9 mouse cellular contexts compared by ENCODE assay signal in genomic region chr7:118409421-118409820, GRCm38 (mm10). TPM values are rescaled to one million over a fixed set of nuclear protein-coding genes. Genes with fewer than 3 reads are reported as not detected.
DNase-seq lines count a peak whose midpoint lies in the region; ATAC-seq and TF ChIP-seq lines count a peak whose summit lies in the region.
"Had no signal": no experiment of that assay in that cellular context is flagged by ENCODE, and none has a peak within 500 bp of the region (broad histone marks: within the 10 kb centered on the region; RNA-seq: fewer than 3 reads in every experiment).

No protein-coding gene starts in this region.

- WGBS in thymus, adult 2 months, result 41% methylated on average over 2 of the region's 2 CpGs
- WGBS in stomach, postnatal 0 days, result 69% methylated on average over 2 of the region's 2 CpGs

- no peak for TF ChIP-seq POLR2A in thymus, adult 2 months (IDR thresholded peaks at IDR 0.05; ENCODE audit: control insufficient read depth, extremely low read depth, insufficient read depth, low read length, poor library complexity)

- no peak overlapping the region for H3K9ac ChIP-seq in stomach, postnatal 0 days (ENCODE audit: low read length)

- no peak overlapping the region for H3K4me3 ChIP-seq in thymus, adult 2 months (ENCODE audit: control insufficient read depth, insufficient read depth, low read length)
- H3K4me3 ChIP-seq in stomach, postnatal 0 days (ENCODE audit: low read depth, low read length), result no peak overlapping the region

- H3K4me1 ChIP-seq in thymus, adult 2 months (replicated peaks; ENCODE audit: control insufficient read depth, insufficient read depth, low read length), result no peaks in the 10 kb centered on the region
- no peaks in the 10 kb centered on the region for H3K4me1 ChIP-seq in stomach, postnatal 0 days (replicated peaks; ENCODE audit: control insufficient read depth, insufficient read depth)

- H3K27ac ChIP-seq in thymus, adult 2 months (ENCODE audit: control insufficient read depth, insufficient read depth, low read length), result no peak overlapping the region
- no peak overlapping the region for H3K27ac ChIP-seq in stomach, postnatal 0 days (replicated peaks)

- ATAC-seq in stomach, postnatal 0 days (ENCODE audit: low FRiP score, low TSS enrichment), result no peak

- no peak for TF ChIP-seq EP300 in stomach, postnatal 0 days (optimal IDR thresholded peaks at IDR 0.05)

- no peaks in the 10 kb centered on the region for H3K27me3 ChIP-seq in thymus, adult 2 months (ENCODE audit: control insufficient read depth, insufficient read depth, low read length)
- no peaks in the 10 kb centered on the region for H3K27me3 ChIP-seq in stomach, postnatal 0 days (ENCODE audit: control insufficient read depth, insufficient read depth, low read length)

- no peaks in the 10 kb centered on the region for H3K36me3 ChIP-seq in thymus, adult 2 months (ENCODE audit: control insufficient read depth, insufficient read depth, low read length)
- no peaks in the 10 kb centered on the region for H3K36me3 ChIP-seq in stomach, postnatal 0 days (ENCODE audit: control insufficient read depth, insufficient read depth, low read length)

- H3K9me3 ChIP-seq in stomach, postnatal 0 days (ENCODE audit: control insufficient read depth, low read length), result no peaks in the 10 kb centered on the region

- no peak for TF ChIP-seq CTCF in thymus, adult 2 months (IDR thresholded peaks at IDR 0.05; ENCODE audit: borderline replicate concordance, control insufficient read depth, extremely low read depth, insufficient read depth, low read length, poor library complexity)
- peak; percentile 67 for TF ChIP-seq CTCF in stomach, postnatal 0 days (IDR thresholded peaks at IDR 0.05; ENCODE audit: low read depth)

- H3K4me2 ChIP-seq in stomach, postnatal 0 days (replicated peaks; ENCODE audit: low read depth), result no peak overlapping the region

- peak; percentile 11 for DNase-seq in heart, adult 8-10 months (ENCODE audit: low spot score)
- DNase-seq in heart, adult 11 months, result no peak
- DNase-seq in thymus, adult 2 months, result peak; percentile 6
- DNase-seq in thymus, postnatal 25 days, result no peak
- peak; percentile 15 for DNase-seq in embryo, embryonic 11 days
- peak; percentile 30 for DNase-seq in stomach, postnatal 0 days (ENCODE audit: low spot score)
- no peak for DNase-seq in left cerebral cortex, adult 18-20 months (ENCODE audit: low spot score in 2 of 2)
- no peak for DNase-seq in left cerebral cortex, adult 11 months (ENCODE audit: low spot score)

RNA-seq across cellular contexts. Expression of gene Syt17, which starts 38.6 kb away (rescaled TPM):
- 1 to 10 TPM in 1 of 4 experiments, under 1 TPM in 3; 0.84 to 1.0 (median 0.96) TPM for total RNA-seq in heart, adult 8-10 months (2022)
- 0.57 and 0.70 TPM in 2 replicates for polyA plus RNA-seq in thymus, adult 2 months (2012; rRNA removed)
- polyA plus RNA-seq in stomach, postnatal 0 days (2015; fragmentation: Nextera tagmentation; extraction: Ambion mirVana), result 3.3 and 3.8 TPM in 2 replicates
- total RNA-seq in left cerebral cortex, adult 18-20 months (2021), result 10 to 100 TPM; 57.4 to 57.5 TPM
- total RNA-seq: neutrophil, adult 5-6 weeks had no signal

Comparison
In these comparisons a context has a peak if more than half of its experiments do, and no peak if none do; other contexts are left out.
1. DNase-seq: peak in heart, adult 8-10 months (single experiment), thymus, adult 2 months (single experiment), embryo, embryonic 11 days (single experiment) and stomach, postnatal 0 days (single experiment); none in heart, adult 11 months (single experiment), thymus, postnatal 25 days (single experiment), left cerebral cortex, adult 18-20 months (0 of 2) and left cerebral cortex, adult 11 months (single experiment).
2. RNA of gene Syt17, which starts 38.6 kb away (total RNA-seq): 57.4 to 57.5 TPM in left cerebral cortex, adult 18-20 months; 0.84 to 1.0 TPM in heart, adult 8-10 months; every median in the first group is over 10 times any median in the second.